Mouse (Mus musculus): Measurements from ENCODE around the gene Pth1r. TPM values are rescaled to one million over a fixed set of nuclear protein-coding genes. Genes with fewer than 3 reads are reported as not detected.

Gene Pth1r
- total RNA-seq, 2 experiments from 2014 or later = 6.7 to 7.6 TPM

GRCm38 (mm10) chr9:110718071-110718470 is 28.9 kb downstream of the Pth1r start:
- no peak for DNase-seq (ENCODE audit: low spot score in 2 of 2)

- peak; percentile 73 to 80 for DNase-seq (ENCODE audit: low spot score in 2 of 2)
Observed at GRCm38 (mm10) chr9:110716775-110717174, 30.2 kb downstream of the Pth1r start.

GRCm38 (mm10) chr9:110715426-110715825 is 31.5 kb downstream of the Pth1r start:
- DNase-seq (ENCODE audit: low spot score in 2 of 2) = no peak

GRCm38 (mm10) chr9:110713389-110713788 is 33.6 kb downstream of the Pth1r start:
- no peak for DNase-seq (ENCODE audit: low spot score in 2 of 2)

GRCm38 (mm10) chr9:110712545-110712944 is 34.4 kb downstream of the Pth1r start:
- DNase-seq (ENCODE audit: low spot score in 2 of 2) = no peak

GRCm38 (mm10) chr9:110711996-110712395 is 34.9 kb downstream of the Pth1r start:
- no peak for DNase-seq (ENCODE audit: low spot score in 2 of 2)

- DNase-seq (ENCODE audit: low spot score in 2 of 2) = no peak
Observed at GRCm38 (mm10) chr9:110711532-110711931, 35.4 kb downstream of the Pth1r start.

- DNase-seq (ENCODE audit: low spot score in 2 of 2) = peak; percentile 80 to 81
Observed at GRCm38 (mm10) chr9:110709640-110710258, 37.2 kb downstream of the Pth1r start.

- no peak for DNase-seq (ENCODE audit: low spot score in 2 of 2)
Observed at GRCm38 (mm10) chr9:110706784-110707183, 40.2 kb downstream of the Pth1r start.

- no peak for DNase-seq (ENCODE audit: low spot score in 2 of 2)
Observed at GRCm38 (mm10) chr9:110703951-110704350, 43.0 kb downstream of the Pth1r start.

GRCm38 (mm10) chr9:110702848-110703247 is 44.1 kb downstream of the Pth1r start:
- DNase-seq (ENCODE audit: low spot score in 2 of 2) = no peak

- DNase-seq (ENCODE audit: low spot score in 2 of 2) = no peak
Observed at GRCm38 (mm10) chr9:110701114-110702032, 45.6 kb downstream of the Pth1r start.

- no peak for DNase-seq (ENCODE audit: low spot score in 2 of 2)
Observed at GRCm38 (mm10) chr9:110699574-110699973, 47.4 kb downstream of the Pth1r start.

- no peak for DNase-seq (ENCODE audit: low spot score in 2 of 2)
Observed at GRCm38 (mm10) chr9:110697465-110697864, 49.5 kb downstream of the Pth1r start.

GRCm38 (mm10) chr9:110696427-110696826 is 50.5 kb downstream of the Pth1r start:
- no peak for DNase-seq (ENCODE audit: low spot score in 2 of 2)

- no peak for DNase-seq (ENCODE audit: low spot score in 2 of 2)
Observed at GRCm38 (mm10) chr9:110695165-110695755, 51.7 kb downstream of the Pth1r start.

GRCm38 (mm10) chr9:110689261-110689779 is 57.6 kb downstream of the Pth1r start:
- DNase-seq (ENCODE audit: low spot score in 2 of 2) = no peak

GRCm38 (mm10) chr9:110687846-110688245 is 59.1 kb downstream of the Pth1r start:
- no peak for DNase-seq (ENCODE audit: low spot score in 2 of 2)

GRCm38 (mm10) chr9:110687061-110687460 is 59.9 kb downstream of the Pth1r start:
- no peak for DNase-seq (ENCODE audit: low spot score in 2 of 2)

- no peak for DNase-seq (ENCODE audit: low spot score in 2 of 2)
Observed at GRCm38 (mm10) chr9:110686472-110686871, 60.5 kb downstream of the Pth1r start.

- DNase-seq (ENCODE audit: low spot score in 2 of 2) = no peak
Observed at GRCm38 (mm10) chr9:110685591-110685990, 61.4 kb downstream of the Pth1r start.

GRCm38 (mm10) chr9:110685187-110685586 is 61.8 kb downstream of the Pth1r start:
- DNase-seq (ENCODE audit: low spot score in 2 of 2) = no peak
